10 mouse cellular contexts compared by ENCODE assay signal in the genomic region with DNA sequence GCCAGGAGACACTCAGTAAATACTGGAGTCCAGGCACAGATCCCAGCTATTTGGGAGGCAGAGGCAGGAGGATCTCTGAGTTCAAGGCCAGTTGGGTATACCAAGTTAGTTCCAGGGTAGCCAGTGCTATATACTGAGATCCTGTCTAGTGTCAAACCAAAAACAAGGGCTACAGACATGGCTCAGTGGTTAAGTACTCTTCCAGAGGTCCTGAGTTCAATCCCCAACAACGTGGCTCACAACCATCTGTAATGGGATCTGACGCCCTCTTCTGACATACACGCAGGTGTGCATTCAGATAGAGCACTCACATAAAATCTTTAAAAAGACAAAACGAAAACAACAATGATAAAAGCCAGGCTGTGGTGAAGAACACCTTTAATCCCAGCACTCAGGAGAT. TPM values are rescaled to one million over a fixed set of nuclear protein-coding genes. Genes with fewer than 3 reads are reported as not detected.
A peak's percentile ranks its signal among the peaks of the same experiment; 100 is the strongest.
DNase-seq lines count a peak whose midpoint lies in the region; ATAC-seq and TF ChIP-seq lines count a peak whose summit lies in the region.
"Had no signal": no experiment of that assay in that cellular context is flagged by ENCODE, and none has a peak within 500 bp of the region (broad histone marks: within the 10 kb centered on the region; RNA-seq: fewer than 3 reads in every experiment).

No protein-coding gene starts in this region.

- WGBS in heart, embryonic 15.5 days = 87% methylated on average over 4 of the region's 4 CpGs
- WGBS in heart, adult 2 months = 92% methylated on average over 4 of the region's 4 CpGs
- WGBS in forebrain, embryonic 14.5 days = 98% methylated on average over 4 of the region's 4 CpGs
- WGBS in liver, embryonic 14.5 days (ENCODE audit: insufficient replicate concordance) = 83% methylated on average over 4 of the region's 4 CpGs
- 89% methylated on average over 4 of the region's 4 CpGs for WGBS in kidney, adult 2 months

- 0 out of 2 replicates have a peak overlapping the region, but pooled peaks have one; percentile 88 for H3K9ac ChIP-seq in heart, embryonic 15.5 days
- H3K9ac ChIP-seq in heart, adult 2 months (ENCODE audit: low read depth, low read length) = no peak overlapping the region
- no peak overlapping the region for H3K9ac ChIP-seq in forebrain, embryonic 14.5 days (ENCODE audit: low read length)
- no peak overlapping the region for H3K9ac ChIP-seq in liver, embryonic 14.5 days (replicated peaks)

- H3K4me3 ChIP-seq in heart, embryonic 15.5 days = peak overlapping the region; percentile 84
- no peak overlapping the region for H3K4me3 ChIP-seq in heart, adult 2 months
- peak overlapping the region; percentile 93 for H3K4me3 ChIP-seq in E14TG2a.4 (replicated peaks; ENCODE audit: low read length)
- H3K4me3 ChIP-seq in forebrain, embryonic 14.5 days (ENCODE audit: low read depth, low read length) = no peak overlapping the region
- peak overlapping the region in 1 of 2 experiments; percentile 68; a peak in 1 of 4 replicates for H3K4me3 ChIP-seq in liver, embryonic 14.5 days (ENCODE audit: insufficient read depth in 1 of 2, low read depth in 2 of 2, low read length in 2 of 2)
- no peak overlapping the region for H3K4me3 ChIP-seq in kidney, adult 2 months (ENCODE audit: insufficient read depth, low read depth, low read length)

- peak overlapping the region; percentile 95 for H3K27ac ChIP-seq in heart, embryonic 15.5 days
- no peak overlapping the region for H3K27ac ChIP-seq in heart, adult 2 months
- no peak overlapping the region for H3K27ac ChIP-seq in forebrain, embryonic 14.5 days (ENCODE audit: low read depth, low read length)
- no peak overlapping the region for H3K27ac ChIP-seq in liver, embryonic 14.5 days
- no peak overlapping the region for H3K27ac ChIP-seq in kidney, adult 2 months (ENCODE audit: insufficient read depth, low read depth, low read length)

- TF ChIP-seq EP300 in heart, adult 2 months (IDR thresholded peaks at IDR 0.05; ENCODE audit: insufficient read depth, low read depth, low read length) = no peak
- no peak for TF ChIP-seq EP300 in liver, embryonic 14.5 days (IDR thresholded peaks at IDR 0.05; ENCODE audit: low read depth)

- no peak for ATAC-seq in heart, embryonic 15.5 days (replicated peaks; ENCODE audit: insufficient number of reproducible peaks, insufficient read depth, low FRiP score, low read depth)
- ATAC-seq in forebrain, embryonic 14.5 days = no peak
- ATAC-seq in liver, embryonic 14.5 days (ENCODE audit: insufficient read depth) = no peak

- TF ChIP-seq CTCF in heart, adult 2 months (IDR thresholded peaks at IDR 0.05) = no peak
- no peak for TF ChIP-seq CTCF in E14TG2a.4 (conservative IDR thresholded peaks at IDR 0.05; ENCODE audit: low read length)
- TF ChIP-seq CTCF in liver, embryonic 14.5 days (IDR thresholded peaks at IDR 0.05; ENCODE audit: low read depth) = no peak
- no peak for TF ChIP-seq CTCF in kidney, adult 2 months (conservative IDR thresholded peaks at IDR 0.05; ENCODE audit: insufficient read depth, insufficient read length, low read depth, low read length)

- H3K79me2 ChIP-seq in heart, adult 2 months (replicated peaks; ENCODE audit: control insufficient read depth, insufficient read depth, low read length) = no peaks in the 10 kb centered on the region

- DNase-seq in heart, adult 2 months = no peak
- no peak for DNase-seq in forebrain, embryonic 14.5 days (ENCODE audit: low spot score)
- DNase-seq in liver, embryonic 14.5 days (ENCODE audit: low read depth in 3 of 3, low spot score in 3 of 3) = no peak
- no peak for DNase-seq in spleen, postnatal 10 days (ENCODE audit: low spot score in 2 of 2)
- no peak for DNase-seq in frontal cortex, postnatal 14 days (ENCODE audit: low spot score in 2 of 2)
- no peak for DNase-seq in kidney, adult 2 months

- no peaks in the 10 kb centered on the region for H3K27me3 ChIP-seq in heart, embryonic 15.5 days
- no peaks in the 10 kb centered on the region for H3K27me3 ChIP-seq in heart, adult 2 months (ENCODE audit: control insufficient read depth, insufficient read depth, low read length)
- H3K27me3 ChIP-seq in E14TG2a.4 (ENCODE audit: insufficient read depth, low read length) = no peaks in the 10 kb centered on the region
- H3K27me3 ChIP-seq in forebrain, embryonic 14.5 days (replicated peaks; ENCODE audit: control insufficient read depth, insufficient read depth, low read length) = no peaks in the 10 kb centered on the region
- no peaks in the 10 kb centered on the region for H3K27me3 ChIP-seq in liver, embryonic 14.5 days (ENCODE audit: control insufficient read depth, insufficient read depth, low read length)
- no peaks in the 10 kb centered on the region for H3K27me3 ChIP-seq in kidney, adult 2 months (replicated peaks; ENCODE audit: control insufficient read depth, insufficient read depth, low read length)

- intact Hi-C loops in heart, adult 2 months (cut with DNase I) = no loop called here

- H3K9me3 ChIP-seq in heart, embryonic 15.5 days (replicated peaks) = no peaks in the 10 kb centered on the region
- no peaks in the 10 kb centered on the region for H3K9me3 ChIP-seq in E14TG2a.4 (ENCODE audit: low read length)
- H3K9me3 ChIP-seq in forebrain, embryonic 14.5 days (replicated peaks; ENCODE audit: control insufficient read depth, low read length) = no peaks in the 10 kb centered on the region
- no peaks in the 10 kb centered on the region for H3K9me3 ChIP-seq in liver, embryonic 14.5 days (ENCODE audit: control insufficient read depth, low read length)

- H3K4me2 ChIP-seq in heart, embryonic 15.5 days = peak overlapping the region; percentile 84
- H3K4me2 ChIP-seq in forebrain, embryonic 14.5 days (ENCODE audit: low read length) = peak overlapping the region; percentile 68
- peak overlapping the region; percentile 83 for H3K4me2 ChIP-seq in liver, embryonic 14.5 days (ENCODE audit: low read depth)

- TF ChIP-seq POLR2A in heart, adult 2 months (IDR thresholded peaks at IDR 0.05; ENCODE audit: insufficient read depth, low read depth, low read length) = no peak
- no peak for TF ChIP-seq POLR2A in kidney, adult 2 months (IDR thresholded peaks at IDR 0.05; ENCODE audit: low read depth, low read length)

- H3K36me3 ChIP-seq in heart, embryonic 15.5 days = peaks cover 70% of the 10 kb centered on the region
- peaks cover 13% of the 10 kb centered on the region for H3K36me3 ChIP-seq in heart, adult 2 months (ENCODE audit: control insufficient read depth, insufficient read depth, low read length)
- H3K36me3 ChIP-seq in E14TG2a.4 (ENCODE audit: insufficient read depth, low read length) = peaks cover 85% of the 10 kb centered on the region
- H3K36me3 ChIP-seq in forebrain, embryonic 14.5 days (ENCODE audit: control insufficient read depth, insufficient read depth, low read length) = peaks cover 81% of the 10 kb centered on the region
- peaks cover 57% of the 10 kb centered on the region for H3K36me3 ChIP-seq in liver, embryonic 14.5 days (replicated peaks; ENCODE audit: control insufficient read depth, insufficient read depth, low read depth)
- H3K36me3 ChIP-seq in kidney, adult 2 months (ENCODE audit: control insufficient read depth, insufficient read depth, low read length) = peaks cover 3% of the 10 kb centered on the region; the same call in 1 of the 2 replicates

- H3K4me1 ChIP-seq in heart, embryonic 15.5 days (replicated peaks) = peaks cover 20% of the 10 kb centered on the region
- peaks cover 5% of the 10 kb centered on the region for H3K4me1 ChIP-seq in heart, adult 2 months (ENCODE audit: control insufficient read depth, insufficient read depth, low read length)
- peaks cover 68% of the 10 kb centered on the region for H3K4me1 ChIP-seq in E14TG2a.4 (replicated peaks; ENCODE audit: low read depth, low read length)
- H3K4me1 ChIP-seq in forebrain, embryonic 14.5 days (ENCODE audit: control insufficient read depth, insufficient read depth, low read length) = peaks cover 4% of the 10 kb centered on the region
- peaks cover 0 to 11% of the 10 kb centered on the region in 2 experiments; a peak in 2 of 4 replicates for H3K4me1 ChIP-seq in liver, embryonic 14.5 days (replicated peaks; ENCODE audit: control insufficient read depth in 2 of 2, insufficient read depth in 2 of 2, low read length in 1 of 2)
- peaks cover 5% of the 10 kb centered on the region; the same call in 1 of the 2 replicates for H3K4me1 ChIP-seq in kidney, adult 2 months (ENCODE audit: control insufficient read depth, insufficient read depth, low read length)

RNA-seq across cellular contexts. Expression of a gene that starts 1.1 kb away (rescaled TPM):
- 42.3 and 49.8 TPM in 2 replicates for polyA plus RNA-seq in heart, embryonic 15.5 days (2015; fragmentation: Nextera tagmentation; extraction: Ambion mirVana)
- total RNA-seq in heart, adult 2 months (2021) = 10 to 100 TPM; 60.6 to 64.8 TPM
- polyA plus RNA-seq in heart, adult 2 months (2012; rRNA removed) = 56.0 and 68.7 TPM in 2 replicates
- polyA plus RNA-seq in forebrain, embryonic 14.5 days (2014; fragmentation: Nextera tagmentation; extraction: Ambion mirVana) = 21.7 and 26.8 TPM in 2 replicates
- polyA plus RNA-seq in liver, embryonic 14.5 days (2012; rRNA removed) = 9.9 and 11.8 TPM in 2 replicates
- polyA plus RNA-seq in liver, embryonic 14.5 days (2014; fragmentation: Nextera tagmentation; extraction: Ambion mirVana) = 8.4 and 9.9 TPM in 2 replicates
- polyA plus RNA-seq in kidney, adult 2 months (2012; rRNA removed) = 39.5 and 43.4 TPM in 2 replicates

RNA-seq across cellular contexts. Expression of a gene that starts 7.0 kb away (rescaled TPM):
- polyA plus RNA-seq in heart, embryonic 15.5 days (2015; fragmentation: Nextera tagmentation; extraction: Ambion mirVana) = 25.1 and 28.9 TPM in 2 replicates
- 10 to 100 TPM; 17.9 to 18.7 TPM for total RNA-seq in heart, adult 2 months (2021)
- 17.2 and 26.5 TPM in 2 replicates for polyA plus RNA-seq in heart, adult 2 months (2012; rRNA removed)
- 34.2 and 41.4 TPM in 2 replicates for polyA plus RNA-seq in forebrain, embryonic 14.5 days (2014; fragmentation: Nextera tagmentation; extraction: Ambion mirVana)
- 12.2 and 14.8 TPM in 2 replicates for polyA plus RNA-seq in liver, embryonic 14.5 days (2012; rRNA removed)
- 16.8 and 18.6 TPM in 2 replicates for polyA plus RNA-seq in liver, embryonic 14.5 days (2014; fragmentation: Nextera tagmentation; extraction: Ambion mirVana)
- polyA plus RNA-seq in kidney, adult 2 months (2012; rRNA removed) = 29.4 and 32.2 TPM in 2 replicates

RNA-seq across cellular contexts. Expression of a gene that starts 7.2 kb away (rescaled TPM):
- 46.8 and 54.4 TPM in 2 replicates for polyA plus RNA-seq in heart, embryonic 15.5 days (2015; fragmentation: Nextera tagmentation; extraction: Ambion mirVana)
- total RNA-seq in heart, adult 2 months (2021) = 10 to 100 TPM; 19.4 to 27.3 TPM
- polyA plus RNA-seq in heart, adult 2 months (2012; rRNA removed) = 19.7 and 27.9 TPM in 2 replicates
- 97.0 and 106 TPM in 2 replicates for polyA plus RNA-seq in forebrain, embryonic 14.5 days (2014; fragmentation: Nextera tagmentation; extraction: Ambion mirVana)
- polyA plus RNA-seq in liver, embryonic 14.5 days (2012; rRNA removed) = 8.6 and 28.8 TPM in 2 replicates
- polyA plus RNA-seq in liver, embryonic 14.5 days (2014; fragmentation: Nextera tagmentation; extraction: Ambion mirVana) = 48.5 and 55.8 TPM in 2 replicates
- 38.2 and 54.3 TPM in 2 replicates for polyA plus RNA-seq in kidney, adult 2 months (2012; rRNA removed)

RNA-seq across cellular contexts. Expression of a gene that starts 16.0 kb away (rescaled TPM):
- not detected in 2 replicates for polyA plus RNA-seq in heart, embryonic 15.5 days (2015; fragmentation: Nextera tagmentation; extraction: Ambion mirVana)
- total RNA-seq in heart, adult 2 months (2021) = not detected
- polyA plus RNA-seq in heart, adult 2 months (2012; rRNA removed) = not detected in 2 replicates
- not detected in 2 replicates for polyA plus RNA-seq in forebrain, embryonic 14.5 days (2014; fragmentation: Nextera tagmentation; extraction: Ambion mirVana)
- polyA plus RNA-seq in liver, embryonic 14.5 days (2012; rRNA removed) = 1.0 and 1.5 TPM in 2 replicates
- polyA plus RNA-seq in liver, embryonic 14.5 days (2014; fragmentation: Nextera tagmentation; extraction: Ambion mirVana) = 3.7 and 3.8 TPM in 2 replicates
- 55.0 and 65.3 TPM in 2 replicates for polyA plus RNA-seq in kidney, adult 2 months (2012; rRNA removed)
- total RNA-seq: layer of hippocampus, adult 8-10 months; neutrophil, adult 5-6 weeks had no signal

RNA-seq across cellular contexts. Expression of a gene that starts 18.5 kb away (rescaled TPM):
- polyA plus RNA-seq in heart, embryonic 15.5 days (2015; fragmentation: Nextera tagmentation; extraction: Ambion mirVana) = 52.8 and 57.3 TPM in 2 replicates
- total RNA-seq in heart, adult 2 months (2021) = 10 to 100 TPM; 57.1 to 58.3 TPM
- polyA plus RNA-seq in heart, adult 2 months (2012; rRNA removed) = 32.3 and 53.6 TPM in 2 replicates
- polyA plus RNA-seq in forebrain, embryonic 14.5 days (2014; fragmentation: Nextera tagmentation; extraction: Ambion mirVana) = 131 and 153 TPM in 2 replicates
- polyA plus RNA-seq in liver, embryonic 14.5 days (2012; rRNA removed) = 9.0 and 12.1 TPM in 2 replicates
- 22.8 and 22.9 TPM in 2 replicates for polyA plus RNA-seq in liver, embryonic 14.5 days (2014; fragmentation: Nextera tagmentation; extraction: Ambion mirVana)
- 31.0 and 33.4 TPM in 2 replicates for polyA plus RNA-seq in kidney, adult 2 months (2012; rRNA removed)

Comparison
In these comparisons a context has a peak if more than half of its experiments do, and no peak if none do; other contexts are left out.
1. H3K4me3 ChIP-seq: peak in heart, embryonic 15.5 days (single experiment) and E14TG2a.4 (single experiment); none in heart, adult 2 months (single experiment), forebrain, embryonic 14.5 days (single experiment) and kidney, adult 2 months (single experiment).
2. Peak in every context shown above with its lines, with median percentiles within 50 percentile points of each other: H3K4me2 ChIP-seq.